Mouse (Mus musculus) MEL (cell line): ENCODE results near the gene Atg9b. TPM values are rescaled to one million over a fixed set of nuclear protein-coding genes. Genes with fewer than 3 reads are reported as not detected.

ENCODE experiments used
- DNase-seq: peaks from one replicate; pipeline ENCODE4 v3.0.0; 2011; ENCODE audit warnings: low read depth, low spot score
- H3K27ac ChIP-seq: 2 replicates; pipeline ENCODE4 v1.5.1; 2012; ENCODE audit warnings: low read depth, mild to moderate bottlenecking, control low read depth, low read length, moderate library complexity; ENCODE audit not compliant: control insufficient read depth
- H3K27me3 ChIP-seq, 2 experiments: fragments of 150-350 bp in 1 of 2; sonication (generic) in 1 of 2; 2 replicates each; pipeline ENCODE4 v1.6.1; 2012; ENCODE audit warnings: low read length in 2 of 2, mild to moderate bottlenecking in 2 of 2, improper control_type of control experiment in 1 of 2, moderate library complexity in 1 of 2; ENCODE audit not compliant: insufficient read depth in 2 of 2, control insufficient read depth in 1 of 2
- H3K36me3 ChIP-seq, 2 experiments: 2 replicates each; pipeline ENCODE4 v1.6.1; 2012 to 2014; ENCODE audit warnings: low read length in 2 of 2, improper control_type of control experiment in 1 of 2, inconsistent platforms in 1 of 2, mild to moderate bottlenecking in 1 of 2; ENCODE audit not compliant: insufficient read depth in 2 of 2, control insufficient read depth in 1 of 2
- H3K4me1 ChIP-seq, 2 experiments: fragments of 150-350 bp in 1 of 2; sonication (generic) in 1 of 2; 2 replicates each; pipeline ENCODE4 v1.6.1; 2012; ENCODE audit warnings: low read length in 2 of 2, improper control_type of control experiment in 1 of 2, mild to moderate bottlenecking in 1 of 2; ENCODE audit not compliant: insufficient read depth in 2 of 2, control insufficient read depth in 1 of 2
- H3K4me3 ChIP-seq, 2 experiments: fragments of 150-350 bp in 1 of 2; sonication (generic) in 1 of 2; 2 replicates each; pipeline ENCODE4 v1.5.1; 2012; ENCODE audit warnings: low read depth in 2 of 2, low read length in 2 of 2, mild to moderate bottlenecking in 2 of 2, moderate library complexity in 2 of 2, control low read depth in 1 of 2, improper control_type of control experiment in 1 of 2; ENCODE audit not compliant: control insufficient read depth in 1 of 2, insufficient read depth in 1 of 2
- H3K79me2 ChIP-seq: 2 replicates; pipeline ENCODE4 v1.6.1; 2012; ENCODE audit warnings: mild to moderate bottlenecking, low read length, moderate library complexity; ENCODE audit not compliant: control insufficient read depth, poor library complexity, insufficient read depth
- H3K9ac ChIP-seq: 2 replicates; pipeline ENCODE4 v1.6.1; 2012; ENCODE audit warnings: low read depth, mild to moderate bottlenecking, control low read depth, low read length, moderate library complexity; ENCODE audit not compliant: control insufficient read depth, poor library complexity, severe bottlenecking
- H3K9me3 ChIP-seq: fragments of 150-350 bp; sonication (generic); replicated peaks from 2 replicates; pipeline ENCODE4 v1.6.1; 2012; ENCODE audit warnings: mild to moderate bottlenecking, low read length, improper control_type of control experiment, moderate library complexity; ENCODE audit not compliant: insufficient read depth
- CTCF ChIP-seq, 3 experiments: IDR thresholded peaks in 2 of 3; conservative IDR thresholded peaks in 1 of 3; 2 replicates each; pipeline ENCODE4 v1.5.1; 2011 to 2012; ENCODE audit warnings: low read length in 3 of 3, low read depth in 2 of 3, mild to moderate bottlenecking in 2 of 3, improper control_type of control experiment in 1 of 3, inconsistent platforms in 1 of 3, mixed read lengths in 1 of 3, moderate library complexity in 1 of 3; ENCODE audit not compliant: control insufficient read depth in 1 of 3, insufficient read depth in 1 of 3, poor library complexity in 1 of 3, severe bottlenecking in 1 of 3
- E2F4 ChIP-seq: IDR thresholded peaks from 2 replicates; pipeline ENCODE4 v1.6.1; 2011; ENCODE audit warnings: low read depth, low read length, improper control_type of control experiment, borderline replicate concordance
- EP300 ChIP-seq, 2 experiments: IDR thresholded peaks; 2 replicates each; pipeline ENCODE4 v1.6.1; 2011; ENCODE audit warnings: improper control_type of control experiment in 2 of 2, low read length in 2 of 2, low read depth in 1 of 2, mild to moderate bottlenecking in 1 of 2
- ETS1 ChIP-seq: IDR thresholded peaks from 2 replicates; pipeline ENCODE4 v1.6.1; 2012; ENCODE audit warnings: low read depth, mild to moderate bottlenecking, inconsistent platforms, low read length, improper control_type of control experiment, moderate library complexity
- HCFC1 ChIP-seq: IDR thresholded peaks from 2 replicates; pipeline ENCODE4 v1.6.1; 2012; ENCODE audit warnings: low read depth, mild to moderate bottlenecking, inconsistent platforms, low read length, improper control_type of control experiment, moderate library complexity
- JUND ChIP-seq: IDR thresholded peaks from 2 replicates; pipeline ENCODE4 v1.6.1; 2011; ENCODE audit warnings: low read depth, mild to moderate bottlenecking, improper control_type of control experiment, low read length
- MXI1 ChIP-seq: IDR thresholded peaks from 2 replicates; pipeline ENCODE4 v1.6.1; 2011; ENCODE audit warnings: mild to moderate bottlenecking, low read depth, low read length, improper control_type of control experiment
- MYC ChIP-seq: IDR thresholded peaks from 2 replicates; pipeline ENCODE4 v1.6.1; 2011; ENCODE audit warnings: low read depth, mild to moderate bottlenecking, low read length, improper control_type of control experiment, moderate library complexity
- NRF1 ChIP-seq: IDR thresholded peaks from 2 replicates; pipeline ENCODE4 v1.6.1; 2014; ENCODE audit warnings: low read depth, mild to moderate bottlenecking, inconsistent platforms, low read length, improper control_type of control experiment, moderate library complexity; ENCODE audit not compliant: poor library complexity, insufficient read depth, severe bottlenecking
- POLR2AphosphoS5 ChIP-seq: IDR thresholded peaks from 2 replicates; pipeline ENCODE4 v1.6.1; 2012; ENCODE audit warnings: low read depth, borderline replicate concordance, mild to moderate bottlenecking, inconsistent platforms, low read length, moderate library complexity, mixed read lengths
- RCOR1 ChIP-seq: IDR thresholded peaks from 2 replicates; pipeline ENCODE4 v1.6.1; 2012; ENCODE audit warnings: low read depth, mild to moderate bottlenecking, inconsistent platforms, low read length, improper control_type of control experiment
- UBTF ChIP-seq: IDR thresholded peaks from 2 replicates; pipeline ENCODE4 v1.6.1; 2012; ENCODE audit warnings: low read depth, mild to moderate bottlenecking, inconsistent platforms, low read length, improper control_type of control experiment, moderate library complexity, borderline replicate concordance; ENCODE audit not compliant: insufficient read depth
- USF1 ChIP-seq: IDR thresholded peaks from 2 replicates; pipeline ENCODE4 v1.6.1; 2014; ENCODE audit warnings: low read depth, mild to moderate bottlenecking, inconsistent platforms, low read length, improper control_type of control experiment, moderate library complexity
- ZKSCAN1 ChIP-seq: IDR thresholded peaks from 2 replicates; pipeline ENCODE4 v1.6.1; 2012; ENCODE audit warnings: low read depth, mild to moderate bottlenecking, inconsistent platforms, low read length, improper control_type of control experiment, moderate library complexity
- ZMIZ1 ChIP-seq: IDR thresholded peaks from 2 replicates; pipeline ENCODE4 v1.6.1; 2012; ENCODE audit warnings: low read depth, mild to moderate bottlenecking, inconsistent platforms, low read length, improper control_type of control experiment, moderate library complexity
- ZNF384 ChIP-seq: IDR thresholded peaks from 2 replicates; pipeline ENCODE4 v1.6.1; 2012; ENCODE audit warnings: low read depth, mild to moderate bottlenecking, inconsistent platforms, low read length, improper control_type of control experiment
- polyA plus RNA-seq, 2 experiments: library from polyadenylated mRNA; stranded (reverse) in 1 of 2; unstranded in 1 of 2; fragments of >175 nt in 1 of 2; fragments of >200 nt in 1 of 2; gene quantifications; 2 replicates each; pipeline versions ENCODE4 v1.2.1 to v1.2.4; 2012; ENCODE audit warnings: low replicate concordance in 2 of 2, low read depth in 1 of 2; ENCODE audit not compliant: insufficient read length in 2 of 2, insufficient read depth in 1 of 2, missing spikeins in 1 of 2
- total RNA-seq: library from RNA; depleted of rRNA; stranded (reverse); fragments of 300-350 nt; gene quantifications from 2 replicates; pipeline ENCODE4 v1.2.3, GENCODE M21; 2012

Atg9b gene
- total and polyA plus RNA-seq, 3 experiments = 41.2 to 41.5 TPM; not detected in 1

DNA sequence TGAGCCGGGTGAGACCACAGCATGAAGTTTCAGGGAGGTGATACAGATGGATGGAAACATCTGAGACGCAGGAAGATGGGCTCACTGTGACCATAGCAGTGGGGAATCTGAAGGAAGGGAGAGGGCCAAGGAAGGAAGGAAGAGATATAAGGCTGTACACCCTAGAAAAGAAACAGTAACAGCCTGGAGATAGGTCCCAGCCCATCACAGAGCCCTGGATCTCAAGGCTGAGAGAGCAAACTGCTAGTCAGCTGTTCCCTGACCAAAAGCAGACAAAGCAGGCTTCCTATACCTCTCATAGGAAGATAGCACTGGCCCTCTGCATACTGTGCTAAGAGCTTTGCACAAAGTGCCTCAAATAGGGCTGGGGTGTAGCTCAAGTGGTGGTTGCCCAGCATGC is 13.2 kb downstream of the Atg9b start (continued):
- TF ChIP-seq MXI1 = no peak
- TF ChIP-seq RCOR1 = peak; percentile 77

DNA sequence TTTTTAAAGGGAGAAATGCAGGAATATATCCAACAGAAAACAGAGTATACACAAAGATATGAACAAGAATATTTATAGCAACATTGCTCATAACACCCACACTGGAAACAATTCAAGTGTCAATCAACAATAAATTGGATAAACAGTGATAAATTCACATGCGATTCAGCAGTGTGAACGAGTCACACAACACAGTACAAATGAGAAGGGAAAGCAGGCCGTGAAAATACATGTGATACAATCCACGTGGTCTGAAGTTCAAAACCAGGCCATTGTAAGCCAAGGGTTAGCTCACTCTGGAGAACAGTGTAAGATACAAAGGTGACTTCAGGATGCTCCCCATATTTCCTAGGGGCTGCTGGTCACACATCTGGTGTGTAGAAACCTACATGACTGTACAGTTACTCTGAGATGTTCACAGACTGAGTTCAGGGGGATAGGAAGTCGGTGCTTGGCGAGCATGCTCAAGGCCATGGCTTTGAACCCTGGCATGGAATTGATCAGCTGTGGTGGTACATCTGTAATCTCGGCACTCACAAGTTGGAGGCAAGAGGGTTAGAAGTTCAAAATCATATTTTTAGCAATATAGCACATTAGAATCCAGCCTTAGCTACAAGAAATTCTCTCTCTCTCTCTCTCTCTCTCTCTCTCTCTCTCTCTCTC is 17.1 kb downstream of the Atg9b start:
- TF ChIP-seq JUND (0 out of 2 replicates have a peak, but pooled peaks have one; percentile 35), HCFC1 (no peak), USF1 (no peak), POLR2AphosphoS5 (no peak), EP300 (IDR thresholded peaks at IDR 0.05; ENCODE audit: low read depth in 1 of 2, low read length in 2 of 2) (0 out of 4 replicates have a peak, but pooled peaks of 1 of the 2 experiments have one; percentile 3), RCOR1 (peak; percentile 59), NRF1 (peak; percentile 51; the same call in 1 of the 2 replicates), ZKSCAN1 (no peak), ETS1 (peak; percentile 32; the same call in 1 of the 2 replicates)
- Histone ChIP-seq H3K9ac (no peak overlapping the region), H3K4me3 (no peak overlapping the region), H3K36me3 (peaks cover 0 to 19% of the 10 kb centered on the region in 2 experiments; a peak in 2 of 4 replicates), H3K27me3 (no peaks in the 10 kb centered on the region), H3K9me3 (no peaks in the 10 kb centered on the region), H3K79me2 (no peaks in the 10 kb centered on the region), H3K27ac (no peak overlapping the region), H3K4me1 (peaks cover 8 to 30% of the 10 kb centered on the region in 2 experiments)
- peak; percentile 36 for DNase-seq

DNA sequence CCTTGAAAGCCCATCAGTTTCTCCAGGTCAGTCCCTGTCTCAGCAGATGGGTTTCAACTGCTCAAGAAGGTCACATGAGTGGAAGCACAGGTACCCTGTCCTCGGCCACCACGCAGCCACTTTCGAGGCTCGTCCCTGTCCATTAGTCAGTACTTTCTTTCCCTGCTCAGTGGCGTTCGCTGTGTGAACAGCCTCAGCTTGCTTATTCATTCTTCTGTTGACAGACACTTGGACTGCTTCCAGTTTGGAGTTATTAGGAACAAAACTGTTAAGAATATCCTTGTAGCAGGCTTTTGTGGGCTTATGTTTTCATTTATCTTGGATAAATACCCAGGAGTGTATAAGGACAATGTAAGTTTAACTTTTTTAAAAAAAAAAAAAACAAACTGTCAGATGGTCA is 17.7 kb downstream of the Atg9b start:
- no peak for TF ChIP-seq HCFC1
- no peak for TF ChIP-seq ZMIZ1
- TF ChIP-seq UBTF = no peak
- no peak for TF ChIP-seq E2F4
- no peak for TF ChIP-seq CTCF (IDR thresholded peaks at IDR 0.05 in 2 of 3, conservative IDR thresholded peaks at IDR 0.05 in 1 of 3; ENCODE audit: control insufficient read depth in 1 of 3, insufficient read depth in 1 of 3, low read depth in 2 of 3, low read length in 3 of 3, poor library complexity in 1 of 3, severe bottlenecking in 1 of 3)
- peak; percentile 39; the same call in 1 of the 2 replicates for TF ChIP-seq ZNF384
- TF ChIP-seq MYC = no peak
- no peak for TF ChIP-seq NRF1
- DNase-seq = peak; percentile 46
- H3K79me2 ChIP-seq = no peaks in the 10 kb centered on the region
- no peak overlapping the region; the same call in 1 of the 2 replicates for H3K9ac ChIP-seq
- no peaks in the 10 kb centered on the region for H3K9me3 ChIP-seq
- H3K27me3 ChIP-seq = no peaks in the 10 kb centered on the region
- H3K4me1 ChIP-seq = peaks cover 8 to 24% of the 10 kb centered on the region in 2 experiments
- peaks cover 0 to 14% of the 10 kb centered on the region in 2 experiments; a peak in 2 of 4 replicates for H3K36me3 ChIP-seq
- no peak overlapping the region for H3K4me3 ChIP-seq
- no peak overlapping the region for H3K27ac ChIP-seq
